Mouse (Mus musculus) Muller cell, postnatal 12 days (primary cell): Measurements from ENCODE around the gene Dexi.

Source experiments
- DNase-seq: peaks from one replicate; pipeline ENCODE4 v3.0.0-alpha.2; 2015; ENCODE audit errors: inconsistent ontology term

The Dexi gene

DNA sequence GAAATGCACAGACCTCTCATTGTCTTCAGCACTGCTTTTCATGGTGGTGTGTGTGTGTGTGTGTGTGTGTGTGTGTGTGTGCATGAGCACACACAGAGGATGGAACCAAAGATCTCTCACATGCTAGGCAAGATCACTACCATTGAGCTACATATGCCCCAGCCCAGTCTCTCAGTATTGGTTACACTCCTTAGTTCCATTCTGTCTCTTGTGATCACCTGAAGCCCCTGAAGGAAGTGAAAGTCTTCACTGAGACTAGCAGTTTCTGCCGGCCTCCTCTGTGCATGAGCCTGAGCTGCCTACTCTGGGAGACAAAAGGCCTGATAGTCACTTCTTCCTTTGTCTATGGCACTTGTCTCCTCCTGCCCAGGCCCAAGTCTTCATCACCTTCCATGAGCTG lies 43.7 kb downstream of the Dexi start:
- no peak for DNase-seq

DNA sequence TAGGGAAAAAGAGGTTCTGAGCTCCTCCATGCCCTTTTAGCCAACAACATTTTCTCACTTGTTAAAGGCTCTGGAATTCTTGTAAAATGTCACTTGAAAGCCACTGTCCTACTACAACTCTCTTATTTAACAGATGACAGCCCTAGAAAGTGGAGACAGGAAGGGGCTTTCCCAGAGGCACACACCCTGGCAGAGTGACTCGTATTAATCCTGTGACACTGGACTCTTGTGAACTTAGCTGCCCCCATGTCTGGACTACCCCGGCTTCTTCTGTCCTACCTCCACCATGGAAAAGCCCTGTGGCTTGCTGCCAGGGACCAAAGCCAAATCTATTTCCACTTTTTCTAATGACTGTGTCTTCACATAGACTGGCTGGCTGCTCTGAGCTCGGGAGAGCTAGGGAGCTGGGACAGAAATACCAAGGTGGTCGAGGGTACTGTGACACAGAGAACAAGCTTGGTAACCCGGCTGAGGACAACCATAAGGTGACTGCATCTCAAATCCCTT lies 44.7 kb downstream of the Dexi start:
- peak; percentile 50 for DNase-seq

DNA sequence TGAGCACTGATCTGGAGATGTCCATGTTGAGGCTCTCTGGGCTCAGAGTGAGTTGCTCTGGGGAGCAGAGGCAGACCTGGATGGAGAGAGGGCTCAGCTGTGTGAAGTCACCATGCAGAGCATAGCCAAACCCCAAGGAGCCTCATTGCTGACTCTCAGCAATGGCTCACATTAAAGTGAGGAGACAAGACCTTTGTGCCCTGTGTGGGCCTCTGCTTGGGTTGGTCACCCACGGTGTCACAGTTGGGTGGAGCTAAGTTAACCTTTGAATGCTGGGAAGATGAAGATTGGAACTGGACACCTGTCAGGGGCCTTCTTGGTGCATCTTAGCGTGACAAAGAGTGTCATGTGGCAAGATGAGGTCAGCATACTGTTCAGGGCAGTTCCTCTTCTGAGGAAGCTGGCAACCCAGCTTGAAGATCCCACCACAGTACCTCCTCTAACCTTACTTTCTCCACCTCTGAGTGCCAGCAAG lies 47.0 kb downstream of the Dexi start:
- DNase-seq = no peak

DNA sequence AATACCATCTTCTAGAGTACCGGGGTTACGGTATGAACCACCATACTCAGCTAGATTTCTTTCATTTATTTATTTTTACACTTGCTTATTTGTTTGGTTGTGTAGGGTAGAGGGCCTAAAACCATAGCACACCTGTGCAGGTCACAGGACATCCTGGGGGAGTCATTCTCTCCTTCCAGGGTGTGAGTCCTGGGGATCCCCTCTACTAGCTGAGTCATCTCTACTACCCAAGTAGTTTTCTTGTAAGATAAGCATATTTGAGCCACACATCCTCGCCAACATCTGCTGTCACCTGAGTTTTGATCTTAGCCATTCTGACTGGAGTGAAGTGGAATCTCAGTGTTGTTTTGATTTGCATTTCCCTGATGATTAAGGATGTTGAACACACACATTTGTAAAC lies 50.3 kb downstream of the Dexi start:
- DNase-seq = no peak

DNA sequence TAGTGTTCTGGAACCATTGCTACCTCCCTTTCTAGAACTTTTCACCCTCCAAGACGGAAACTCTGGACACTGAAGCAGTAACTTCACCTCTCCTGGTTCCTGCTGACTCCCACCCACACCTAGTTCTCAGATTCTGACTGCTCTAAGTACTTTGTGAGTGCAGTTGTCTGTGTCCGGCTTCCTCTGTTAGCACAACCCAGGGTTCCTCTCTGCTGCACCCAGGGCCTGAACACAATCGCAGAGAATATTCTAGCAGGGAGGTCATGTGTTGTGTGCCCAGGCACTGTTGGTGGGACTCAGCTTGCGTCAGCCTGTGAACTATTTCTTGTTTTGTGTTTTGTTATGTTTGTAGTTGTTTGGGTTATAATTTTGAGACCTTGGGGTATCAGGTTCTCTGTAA lies 51.1 kb downstream of the Dexi start:
- DNase-seq = no peak

DNA sequence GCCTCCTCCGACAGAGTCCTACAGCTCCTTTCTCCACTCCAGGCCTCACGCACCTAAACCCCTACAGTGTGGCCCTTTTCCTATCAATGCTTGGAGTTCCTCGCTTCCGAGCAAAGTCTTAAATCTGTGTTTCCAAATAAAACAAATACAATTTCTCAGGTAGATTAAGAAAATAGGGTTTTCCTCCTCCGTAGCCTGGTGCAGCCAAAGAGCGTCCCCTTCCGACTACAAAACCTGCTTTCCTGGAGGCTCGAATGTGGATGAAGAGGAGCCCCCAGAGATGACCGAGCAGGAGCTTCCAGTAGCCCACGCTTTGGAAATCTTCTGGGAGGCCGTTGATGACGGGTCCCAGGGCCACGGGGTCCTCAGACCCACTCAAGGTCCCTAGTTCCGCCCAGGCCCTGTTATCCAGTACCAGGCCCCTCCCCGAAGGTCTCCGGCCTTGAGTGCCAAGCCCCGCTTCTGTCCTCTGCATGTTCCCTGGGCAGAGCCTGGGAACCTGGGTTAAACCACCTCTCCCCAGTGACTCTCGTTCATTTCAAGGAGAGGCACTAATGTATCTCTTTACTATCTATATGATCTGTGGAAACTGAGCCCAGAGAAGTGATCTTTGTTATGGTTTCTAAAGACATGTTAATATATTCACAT lies 52.2 kb downstream of the Dexi start:
- DNase-seq = no peak

DNA sequence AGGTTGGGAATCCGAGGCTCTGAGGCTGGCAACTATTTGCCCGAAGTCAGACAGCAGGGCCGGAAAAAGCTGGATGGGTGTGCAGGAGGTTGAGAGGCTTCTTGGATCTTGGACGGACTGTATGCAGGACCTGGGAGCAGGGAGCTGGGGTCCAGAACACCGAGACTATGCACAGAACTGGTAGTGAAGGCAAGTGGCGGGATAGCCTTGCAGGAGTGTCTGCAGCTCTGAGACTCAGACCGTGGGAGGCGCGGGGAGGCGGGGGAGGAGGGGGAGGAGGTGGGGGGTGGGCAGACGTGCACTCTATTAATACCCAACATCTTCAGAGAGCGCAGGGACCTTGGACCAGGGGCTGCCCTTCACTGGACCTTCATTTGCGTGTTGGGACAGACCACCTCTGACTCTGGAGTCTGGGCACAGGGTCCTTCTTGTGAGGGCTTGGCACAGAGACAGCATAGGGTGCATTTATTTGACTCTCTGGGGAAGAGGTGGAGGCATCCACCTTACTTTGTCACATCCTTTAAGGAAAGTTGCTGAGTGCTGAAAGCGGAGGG lies 52.9 kb downstream of the Dexi start:
- no peak for DNase-seq

DNA sequence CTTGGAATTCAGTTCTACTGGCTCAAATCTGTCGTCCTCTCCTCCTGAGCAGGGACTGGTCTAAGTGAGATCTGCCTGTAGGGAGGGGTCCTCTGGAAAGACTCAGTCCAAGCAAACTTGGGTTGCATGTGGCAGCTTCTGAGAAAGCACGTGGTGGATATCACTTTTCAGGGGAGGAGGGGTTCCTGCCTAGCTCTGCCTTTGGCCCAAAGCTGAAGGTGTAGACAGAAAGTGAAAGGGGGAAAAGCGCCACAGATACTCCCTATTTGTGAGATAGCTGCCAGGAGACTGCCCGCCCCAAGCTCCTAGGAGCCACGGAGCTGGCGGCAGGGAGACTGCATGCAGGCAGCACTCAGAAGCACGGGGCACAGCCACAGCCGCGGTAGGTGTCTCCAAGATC lies 53.4 kb downstream of the Dexi start:
- peak; percentile 12 for DNase-seq

DNA sequence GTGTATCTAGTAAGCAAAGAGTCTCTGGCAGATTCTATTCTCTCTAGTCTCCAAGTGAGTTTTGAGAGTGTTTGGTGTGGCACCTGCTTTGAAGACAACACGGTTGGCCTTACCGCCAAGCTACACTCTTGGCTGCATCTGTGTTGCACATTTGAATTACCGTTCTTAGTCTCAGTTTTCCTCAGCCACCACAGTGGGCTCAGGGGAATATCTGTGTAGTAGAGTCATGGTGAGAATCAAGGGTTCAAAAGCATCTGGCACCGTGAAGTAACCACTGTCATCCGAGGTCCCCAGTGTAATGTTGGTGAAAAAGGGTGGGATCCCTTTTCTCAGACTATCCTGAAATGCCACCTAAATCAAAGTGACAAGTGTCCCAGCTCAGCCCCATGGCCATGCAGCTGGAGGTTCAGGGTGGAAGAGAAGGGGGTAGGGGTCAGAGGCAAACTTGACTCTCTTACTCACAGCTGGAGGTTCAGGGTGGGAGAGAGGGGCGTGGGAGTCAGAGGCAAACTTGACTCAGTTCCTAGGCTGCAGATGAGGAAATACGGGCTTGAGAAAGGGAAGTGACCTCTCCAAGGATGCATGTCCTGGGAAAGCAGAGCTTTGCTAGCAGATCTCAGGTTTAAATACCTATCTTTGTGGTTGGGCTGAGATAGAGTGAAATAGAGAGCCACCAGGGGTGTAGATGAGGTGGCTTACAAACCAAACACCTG lies 53.9 kb downstream of the Dexi start:
- DNase-seq = no peak

DNA sequence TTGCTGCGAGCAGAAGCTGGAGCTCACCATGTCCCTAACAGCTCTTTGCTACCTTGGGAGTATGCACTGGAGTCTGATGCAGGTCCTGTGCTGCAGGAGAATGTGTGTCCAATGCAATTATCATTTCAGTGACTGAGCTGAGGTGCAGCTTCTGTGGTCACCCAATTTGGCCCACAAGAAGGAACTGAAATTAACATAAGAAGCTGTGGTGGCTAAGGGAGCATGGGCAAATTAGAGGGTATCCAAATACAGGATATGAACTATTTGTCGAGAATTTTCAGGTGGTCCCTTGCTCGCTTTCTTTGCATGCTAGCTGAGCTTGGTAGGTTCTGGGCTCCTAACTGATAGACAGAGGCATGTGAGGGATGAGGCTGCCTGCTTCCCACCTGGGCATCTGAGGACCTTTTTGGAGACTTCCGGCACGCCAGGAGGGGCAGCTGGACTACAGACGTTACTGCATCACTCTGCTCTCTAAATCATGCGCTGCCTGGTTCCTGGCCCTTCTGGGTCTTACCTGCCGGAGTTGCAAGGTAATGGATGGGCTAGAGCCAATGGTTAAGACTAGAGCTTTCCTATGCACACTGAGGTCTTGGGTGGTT lies 54.9 kb downstream of the Dexi start:
- DNase-seq = no peak

DNA sequence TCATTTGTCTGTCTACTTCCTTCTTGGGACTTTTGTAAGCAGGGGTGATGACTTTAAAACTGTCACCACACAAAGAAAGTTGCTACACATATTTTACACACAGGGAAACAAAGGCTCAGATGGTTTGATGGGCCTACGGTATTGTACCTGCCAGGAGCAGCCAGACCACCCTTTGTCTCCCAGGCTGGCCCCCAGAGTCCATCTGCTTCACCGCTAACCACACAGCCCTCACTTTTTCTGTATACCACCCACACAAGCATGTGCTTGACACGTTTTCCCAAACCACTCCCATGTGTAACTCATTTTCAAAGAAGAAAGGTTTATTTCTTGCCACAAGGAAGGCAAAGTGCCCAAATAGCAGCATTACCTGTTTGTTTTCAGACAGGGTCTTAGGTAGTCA lies 55.9 kb downstream of the Dexi start:
- no peak for DNase-seq

DNA sequence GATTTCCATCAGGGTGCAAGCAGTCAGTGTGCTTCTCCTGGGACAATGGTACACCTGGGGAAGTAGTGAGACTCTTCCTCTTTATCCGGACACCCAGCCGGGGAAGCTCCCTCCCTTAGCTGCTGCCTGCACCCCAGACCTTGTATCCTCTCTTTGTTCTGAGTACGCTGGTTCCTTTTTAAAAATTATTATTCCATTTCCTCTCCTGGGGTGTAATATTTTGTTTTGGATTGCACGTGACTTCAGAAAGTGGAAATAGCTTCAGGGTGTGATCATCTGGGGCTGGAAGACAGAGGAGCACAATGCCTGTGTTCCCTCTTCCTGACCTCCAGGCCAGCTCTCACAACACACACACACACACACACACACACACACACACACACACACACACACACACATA lies 60.5 kb downstream of the Dexi start:
- no peak for DNase-seq

DNA sequence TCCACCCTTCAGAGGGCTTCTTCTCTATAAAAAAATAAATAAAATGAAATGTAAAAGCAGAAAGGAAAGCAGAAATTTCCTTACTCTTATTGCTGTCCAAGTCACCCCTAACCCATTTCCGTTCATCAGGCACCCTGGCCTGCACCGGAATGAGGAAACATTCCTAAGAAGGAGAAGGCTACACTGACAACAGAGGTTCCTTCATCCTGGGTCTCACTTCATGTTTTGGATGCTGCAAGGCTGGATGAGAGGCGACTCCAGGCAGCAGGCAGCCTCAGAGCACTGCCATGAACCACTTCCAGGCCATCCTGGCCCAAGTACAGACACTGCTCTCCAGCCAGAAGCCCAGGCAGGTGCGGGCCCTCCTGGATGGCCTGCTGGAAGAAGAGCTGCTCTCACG lies 63.0 kb downstream of the Dexi start, which contains the start of gene Ciita:
TSS of gene Ciita (plus strand) at position 203 of the 400 bp plus-strand sequence.
- no peak for DNase-seq

DNA sequence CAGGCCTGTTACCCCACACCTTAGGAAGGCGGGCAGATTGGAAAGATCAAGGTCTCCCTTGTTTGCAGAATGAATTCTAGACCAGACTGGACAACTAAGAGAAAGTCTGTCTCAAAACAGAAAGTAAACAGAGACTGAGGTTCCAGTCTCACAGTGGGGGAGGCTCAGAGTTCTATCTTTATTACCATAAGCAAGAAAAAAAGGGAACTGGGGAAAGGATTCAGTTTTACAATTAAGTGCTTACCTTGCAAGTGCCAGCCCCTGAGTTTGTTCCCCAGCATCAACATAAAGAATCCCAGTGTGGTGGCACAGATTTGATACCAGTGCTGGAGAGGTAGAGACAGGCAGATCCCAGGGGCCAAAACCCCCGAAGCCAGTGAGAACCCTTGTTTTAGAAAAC lies 66.9 kb downstream of the Dexi start:
- no peak for DNase-seq

DNA sequence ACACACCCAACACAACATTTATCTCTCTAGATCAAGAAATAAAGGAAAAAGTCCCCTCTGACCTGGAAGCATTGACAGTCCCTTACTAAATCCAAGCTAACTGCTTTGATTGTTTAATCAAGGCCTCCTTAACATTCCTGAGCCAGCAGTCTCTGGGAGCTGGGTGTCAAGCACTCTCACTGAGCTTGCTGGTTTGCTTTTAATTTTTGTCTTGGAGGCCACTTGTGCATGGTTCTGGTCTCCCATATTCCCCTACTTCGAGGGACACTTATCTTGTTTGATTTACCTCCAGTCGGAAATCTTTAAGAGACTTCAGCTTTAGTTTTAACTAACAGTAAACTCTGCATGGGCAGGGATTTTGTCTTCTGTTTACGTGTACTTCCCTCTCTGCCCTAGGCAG lies 67.9 kb downstream of the Dexi start:
- DNase-seq = no peak

DNA sequence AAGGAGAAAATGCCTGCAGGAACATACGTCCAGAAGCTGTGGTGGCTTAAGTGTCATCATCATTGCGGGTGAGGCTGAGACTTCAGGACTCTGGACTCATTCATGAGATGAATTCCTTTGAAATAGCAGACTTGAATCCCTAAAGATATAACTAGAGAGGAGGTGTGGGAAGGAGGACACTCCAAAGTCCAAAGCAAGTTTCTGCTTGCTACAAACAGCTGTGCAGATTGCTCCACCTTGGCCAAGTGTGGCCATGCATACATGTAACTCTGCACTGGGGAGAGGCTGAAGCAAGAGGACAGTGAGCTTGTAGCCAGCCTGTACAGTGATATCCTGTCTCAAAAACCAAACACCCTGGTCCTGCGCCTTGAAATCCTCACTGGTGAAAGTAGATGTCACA lies 70.9 kb downstream of the Dexi start:
- DNase-seq = no peak

DNA sequence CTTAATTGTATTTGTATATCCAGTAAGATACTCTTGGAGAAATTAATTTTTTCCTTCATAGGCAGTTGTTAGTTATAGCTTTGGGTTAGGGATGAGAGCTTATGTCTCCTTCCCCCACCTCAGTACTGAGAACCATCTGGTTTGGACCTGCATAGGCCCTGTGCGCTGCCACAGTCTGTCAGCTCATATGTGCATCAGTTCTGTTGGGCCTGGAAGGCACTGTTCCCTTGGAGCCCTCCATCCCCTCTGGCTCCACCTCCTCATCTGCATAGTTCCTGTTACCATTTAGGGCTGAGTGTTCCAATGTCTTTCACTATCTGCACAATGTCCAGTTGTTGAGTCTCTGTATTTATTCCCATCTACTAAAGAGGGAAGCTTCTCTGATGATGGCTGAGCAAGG lies 74.7 kb downstream of the Dexi start:
- DNase-seq = no peak

DNA sequence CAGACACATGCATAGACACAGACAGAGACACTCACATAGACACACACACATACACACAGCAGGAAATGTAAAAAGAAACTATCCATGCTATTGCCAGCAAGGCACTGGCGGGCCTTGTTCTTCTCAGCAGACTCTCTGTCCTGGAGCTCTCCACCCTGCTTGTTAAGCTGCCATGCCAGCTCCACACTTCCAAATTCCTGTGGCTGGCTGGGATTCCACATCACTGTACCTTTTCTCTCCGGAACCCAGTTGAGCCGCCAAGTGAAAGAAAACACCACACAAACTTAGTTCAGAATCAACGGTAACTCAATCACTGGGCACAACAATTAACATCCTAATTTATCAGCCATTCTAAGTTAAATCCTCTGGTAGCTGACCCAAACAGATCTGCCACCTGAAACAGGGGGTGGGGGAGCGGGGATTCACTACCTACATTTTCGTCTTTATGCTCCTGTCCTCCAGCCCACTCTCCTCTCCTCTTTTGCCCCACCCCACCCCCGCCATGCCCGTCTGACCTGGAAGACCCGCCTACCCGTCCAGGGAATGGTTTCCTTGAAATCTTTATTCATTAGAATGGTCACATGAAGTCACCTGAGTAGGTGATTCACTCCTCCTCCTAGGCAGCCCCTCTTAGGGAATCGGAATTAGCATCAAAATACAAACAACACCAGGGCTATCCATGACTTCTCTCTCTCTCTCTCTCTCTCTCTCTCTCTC lies 75.3 kb downstream of the Dexi start:
- DNase-seq = peak; percentile 73

DNA sequence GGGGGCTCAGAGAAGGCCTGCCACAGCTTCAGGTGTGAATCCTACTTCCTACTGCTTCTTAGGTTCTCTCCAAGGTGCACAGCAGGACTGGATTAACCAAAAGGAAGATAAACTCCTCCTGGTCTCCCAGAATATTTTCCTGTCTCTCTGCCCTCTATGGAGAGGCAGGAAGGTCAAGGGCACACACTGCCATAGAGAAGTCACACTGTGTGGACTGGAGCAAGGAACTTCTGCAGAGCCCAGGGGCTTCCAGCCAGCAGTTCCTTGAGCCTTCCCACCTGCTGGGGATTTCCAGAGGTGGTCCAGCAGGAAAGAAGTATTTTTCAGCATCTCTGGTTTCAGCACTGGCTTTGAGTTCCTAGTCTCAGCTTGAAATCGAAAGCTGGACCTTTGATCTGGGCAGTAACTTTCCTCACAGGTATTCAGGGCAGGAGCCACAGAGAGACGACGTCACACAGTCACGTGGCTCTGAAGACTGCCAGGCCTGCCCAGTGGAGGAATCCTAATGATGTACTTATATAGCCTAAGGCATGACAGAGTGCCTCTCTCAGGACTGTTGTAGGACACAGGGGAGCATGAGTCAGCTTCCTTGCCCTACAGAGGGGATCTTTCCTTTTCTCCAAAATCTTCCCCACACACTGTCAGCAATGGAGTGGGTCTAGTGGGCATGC lies 77.7 kb downstream of the Dexi start:
- no peak for DNase-seq

DNA sequence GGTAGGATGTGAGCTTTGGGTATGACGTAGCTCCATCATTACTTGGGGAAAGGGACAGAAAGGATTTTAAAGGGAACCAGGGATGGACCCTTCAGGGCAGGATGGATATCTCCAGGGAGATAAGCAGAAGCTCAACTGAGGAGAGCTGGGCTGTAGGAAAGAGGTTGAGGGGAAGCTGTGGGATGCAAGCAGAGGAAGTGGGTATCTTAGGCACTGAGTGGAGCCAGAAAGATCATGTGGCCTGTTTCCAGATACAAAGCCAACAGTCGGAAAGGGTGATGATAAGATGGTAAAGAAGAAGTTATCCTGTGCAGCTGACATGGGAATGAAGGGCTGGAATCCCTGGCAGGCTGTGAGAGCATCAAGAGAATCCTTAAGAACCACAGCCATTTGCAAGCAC lies 81.7 kb downstream of the Dexi start:
- no peak for DNase-seq

DNA sequence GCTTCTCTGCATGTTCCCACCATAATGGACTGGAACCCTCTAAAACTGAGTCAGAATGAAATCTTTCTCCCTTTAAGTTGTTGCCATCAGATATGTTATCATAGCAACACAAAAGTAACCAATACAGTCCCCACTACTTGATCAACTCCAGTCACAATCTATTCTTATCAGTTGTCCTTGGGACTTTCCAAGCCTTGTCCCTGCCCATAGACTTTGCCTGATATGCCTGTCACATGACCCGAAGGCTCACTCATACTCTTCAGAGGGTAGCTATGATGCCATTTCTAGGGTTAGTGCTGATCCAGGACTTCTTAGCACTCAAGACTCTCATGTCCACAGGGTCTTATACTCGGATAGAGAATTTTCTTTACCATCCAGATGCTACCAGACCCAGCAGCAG lies 82.7 kb downstream of the Dexi start:
- no peak for DNase-seq
